Mouse (Mus musculus) midbrain, embryonic 10.5 days (tissue): ENCODE measurements around the gene Olfr1368. TPM values are rescaled to one million over a fixed set of nuclear protein-coding genes. Genes with fewer than 3 reads are reported as not detected.
"Not testable (repeated sequence)": the region's sequence is repeated elsewhere in the genome, so short reads cannot be mapped to it uniquely, and the experiment has no call there.

ENCODE experiments used
- DNase-seq: peaks from one replicate; pipeline ENCODE4 v3.0.0-alpha.2; 2017; ENCODE audit warnings: low spot score
- H3K27ac ChIP-seq: fragments of 300-500 bp; sonication (generic); replicated peaks from 2 replicates; pipeline ENCODE4 v1.5.1; 2016; ENCODE audit warnings: mild to moderate bottlenecking
- H3K27me3 ChIP-seq: fragments of 300-500 bp; sonication (generic); 2 replicates; pipeline ENCODE4 v1.6.1; 2016; ENCODE audit warnings: low read depth, mild to moderate bottlenecking; ENCODE audit not compliant: poor library complexity, severe bottlenecking
- H3K36me3 ChIP-seq: fragments of 300-500 bp; sonication (generic); 2 replicates; pipeline ENCODE4 v1.6.1; 2016; ENCODE audit warnings: mild to moderate bottlenecking, moderate library complexity
- H3K4me1 ChIP-seq: fragments of 300-500 bp; sonication (generic); 2 replicates; pipeline ENCODE4 v1.6.1; 2016
- H3K4me3 ChIP-seq: fragments of 300-500 bp; sonication (generic); 2 replicates; pipeline ENCODE4 v1.5.1; 2016; ENCODE audit warnings: mild to moderate bottlenecking, moderate library complexity
- H3K9me3 ChIP-seq: fragments of 300-500 bp; sonication (generic); replicated peaks from 2 replicates; pipeline ENCODE4 v1.6.1; 2016; ENCODE audit warnings: mild to moderate bottlenecking
- whole genome bisulfite sequencing: fragments of 180-500 bp; shearing (Covaris S2); methylation state at CpG from one replicate; pipeline ENCODE4 v1.1.7; 2016; 5-methylcytosine and 5-hydroxymethylcytosine counted together
- polyA plus RNA-seq: library from polyadenylated mRNA; unstranded; fragments of >200 nt; fragmentation: Nextera tagmentation; extraction: Ambion mirVana; gene quantifications from 2 replicates; pipeline ENCODE4 v1.2.1, GENCODE M21; 2016

The Olfr1368 gene
- polyA plus RNA-seq, 1 experiment from 2014 or later = not detected

DNA sequence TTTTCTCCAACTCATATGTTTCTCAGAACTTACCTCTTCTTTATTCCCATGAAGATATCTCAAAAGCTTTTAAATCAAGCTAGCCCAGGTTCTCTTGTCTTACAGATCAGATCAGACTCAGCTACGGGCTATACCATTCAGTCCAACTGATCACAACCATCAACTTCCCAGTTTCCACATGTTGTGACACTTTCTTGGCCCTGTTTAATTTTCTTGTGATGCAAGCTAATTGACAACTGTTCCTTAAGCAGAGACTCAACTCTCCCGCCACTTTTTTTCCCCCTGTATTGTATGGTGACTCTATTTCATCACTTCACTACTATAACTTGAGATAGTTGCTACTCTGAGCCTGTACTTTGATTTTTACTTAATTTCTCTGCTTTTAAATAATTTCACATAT, 15.9 kb upstream of the Olfr1368 start:
- no peak for DNase-seq
- peaks cover 9% of the 10 kb centered on the region; the same call in 1 of the 2 replicates for H3K27me3 ChIP-seq
- peaks cover 14% of the 10 kb centered on the region for H3K4me1 ChIP-seq
- peak overlapping the region; percentile 67 for H3K4me3 ChIP-seq
- 53% methylated on average over 2 of the region's 2 CpGs for WGBS
- no peaks in the 10 kb centered on the region for H3K36me3 ChIP-seq
- H3K27ac ChIP-seq = no peak overlapping the region
- H3K9me3 ChIP-seq = no peaks in the 10 kb centered on the region

DNA sequence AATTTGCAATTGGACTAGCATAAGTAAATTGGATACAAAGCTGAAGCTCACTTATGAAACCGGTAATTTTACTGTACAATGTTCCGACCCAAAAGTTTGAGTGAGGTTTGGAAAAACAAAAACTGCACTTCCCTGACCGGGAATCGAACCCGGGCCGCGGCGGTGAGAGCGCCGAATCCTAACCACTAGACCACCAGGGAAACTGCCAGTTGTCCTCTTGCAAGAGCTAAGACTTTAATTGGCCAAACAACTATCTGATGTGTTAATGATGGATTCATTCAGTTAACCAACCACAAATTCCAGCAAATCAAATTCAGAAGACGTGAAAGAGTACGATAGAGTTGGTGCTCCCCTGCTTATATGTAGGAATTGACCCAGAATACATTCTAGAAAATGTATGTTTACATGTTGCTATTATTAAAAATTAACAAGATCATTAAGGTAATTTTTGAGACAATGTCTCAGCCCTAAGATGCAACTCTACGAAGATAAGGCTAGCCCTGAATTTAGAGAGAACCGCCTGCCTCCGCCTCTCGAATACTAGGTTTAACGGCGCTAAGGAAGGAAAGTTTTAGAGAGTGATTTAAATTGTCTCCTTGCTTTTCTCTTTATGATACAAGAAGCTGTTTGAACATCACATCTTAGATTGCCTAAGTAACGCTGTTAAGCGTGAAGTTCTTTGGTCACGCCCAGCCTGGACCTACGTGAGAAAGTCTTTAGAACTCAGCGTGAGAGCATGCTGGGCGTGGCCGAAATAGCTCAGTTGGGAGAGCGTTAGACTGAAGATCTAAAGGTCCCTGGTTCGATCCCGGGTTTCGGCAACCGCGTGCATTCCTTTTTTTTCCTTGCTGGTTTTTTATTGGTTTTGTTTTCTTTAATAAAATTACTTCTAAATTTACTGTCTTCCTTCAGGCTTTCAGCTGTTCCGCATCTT, 15.3 kb upstream of the Olfr1368 start:
- WGBS = under 1% methylated on average over 32 of the region's 32 CpGs
- peak; percentile 92 for DNase-seq
- Histone ChIP-seq H3K27me3 (peaks cover 9% of the 10 kb centered on the region; the same call in 1 of the 2 replicates), H3K4me1 (peaks cover 11% of the 10 kb centered on the region), H3K4me3 (peak overlapping the region; percentile 67), H3K9me3 (no peaks in the 10 kb centered on the region), H3K36me3 (no peaks in the 10 kb centered on the region), H3K27ac (0 out of 2 replicates have a peak overlapping the region, but pooled peaks have one; percentile 33)

DNA sequence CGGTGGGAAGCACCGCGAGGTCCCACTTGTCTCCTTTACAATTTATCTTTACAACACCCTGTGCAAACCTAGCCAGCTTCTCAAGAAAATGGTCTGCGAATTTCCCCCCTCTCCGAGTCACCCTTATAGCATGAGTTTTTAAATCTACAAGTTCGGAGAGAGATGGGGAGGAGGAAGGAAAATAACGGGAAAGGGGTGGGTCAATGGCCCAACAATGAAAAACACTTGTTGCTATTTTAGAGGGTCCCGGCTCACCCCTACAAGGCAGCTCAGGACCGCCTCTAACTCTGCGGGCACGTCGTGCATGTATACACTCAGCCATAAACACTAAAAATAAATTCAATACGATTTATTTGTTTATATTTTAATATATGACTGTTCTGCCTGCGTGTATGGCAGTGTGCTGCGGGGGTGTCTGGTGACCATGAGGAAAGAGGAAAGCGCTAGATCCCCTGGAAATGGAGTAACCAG, 14.4 kb upstream of the Olfr1368 start:
- H3K9me3 ChIP-seq = no peaks in the 10 kb centered on the region
- H3K27ac ChIP-seq = no peak overlapping the region
- peak; percentile 50 for DNase-seq
- H3K4me3 ChIP-seq = peak overlapping the region; percentile 67
- 1% methylated on average over 16 of the region's 16 CpGs for WGBS
- H3K27me3 ChIP-seq = peaks cover 5% of the 10 kb centered on the region; the same call in 1 of the 2 replicates
- H3K36me3 ChIP-seq = no peaks in the 10 kb centered on the region
- H3K4me1 ChIP-seq = peaks cover 11% of the 10 kb centered on the region

DNA sequence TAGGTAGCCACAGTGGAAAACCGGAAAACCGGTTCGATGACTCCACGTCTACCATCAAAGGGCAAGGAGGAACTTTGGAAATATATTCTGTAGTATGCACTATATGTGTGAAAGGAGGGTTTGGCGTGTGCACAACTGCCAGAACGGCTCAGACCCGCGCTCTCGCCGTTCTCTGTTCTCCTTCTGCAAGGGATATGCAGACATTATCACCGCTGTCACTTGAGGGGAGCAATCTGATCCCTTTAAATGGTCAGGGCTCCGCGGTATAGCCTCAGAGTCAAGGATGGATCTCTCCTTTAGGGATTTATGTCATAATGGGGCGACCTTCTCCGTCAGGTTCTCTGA, 13.8 kb upstream of the Olfr1368 start:
- WGBS = 0% methylated on average over 15 of the region's 15 CpGs
- Histone ChIP-seq H3K4me3 (peak overlapping the region; percentile 67), H3K27ac (no peak overlapping the region), H3K9me3 (no peaks in the 10 kb centered on the region), H3K36me3 (no peaks in the 10 kb centered on the region), H3K4me1 (peaks cover 11% of the 10 kb centered on the region), H3K27me3 (peaks cover 3% of the 10 kb centered on the region; the same call in 1 of the 2 replicates)
- no peak for DNase-seq

DNA sequence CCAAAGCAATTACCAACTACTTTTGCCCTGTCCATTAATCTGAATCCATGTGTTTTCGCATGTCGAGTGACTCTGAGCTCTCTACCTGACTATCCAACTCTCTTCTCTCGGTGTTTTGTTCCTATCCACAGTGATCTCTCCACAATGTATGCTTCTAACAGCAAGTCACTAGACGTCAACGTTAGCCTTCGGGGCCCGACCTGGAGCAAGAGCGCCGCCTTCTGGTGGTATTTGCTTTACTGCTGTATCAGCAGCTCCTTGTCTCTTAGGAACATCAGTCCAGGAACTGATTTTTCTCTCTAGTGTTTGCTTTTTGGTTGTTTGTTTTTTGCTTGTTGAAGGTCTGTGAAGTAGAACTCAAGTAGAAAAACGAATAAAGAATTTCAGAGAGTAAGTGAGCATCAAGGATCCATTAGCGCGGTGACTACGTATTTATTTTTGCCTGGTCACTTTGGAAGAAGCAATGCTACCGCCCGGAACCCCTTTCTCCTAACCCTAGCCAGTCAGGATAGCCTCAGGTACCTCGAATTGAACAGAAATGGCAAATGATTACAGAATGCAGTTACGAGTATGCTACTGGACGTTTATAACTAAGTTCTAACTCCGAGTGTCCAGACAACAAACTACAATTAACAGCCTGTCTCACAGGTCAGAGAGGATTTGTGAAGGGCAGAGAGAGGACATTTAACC, 13.3 kb upstream of the Olfr1368 start:
- Histone ChIP-seq H3K4me3 (peak overlapping the region; percentile 67), H3K27ac (no peak overlapping the region), H3K9me3 (no peaks in the 10 kb centered on the region), H3K36me3 (no peaks in the 10 kb centered on the region), H3K4me1 (peaks cover 11% of the 10 kb centered on the region), H3K27me3 (peaks cover 3% of the 10 kb centered on the region; the same call in 1 of the 2 replicates)
- WGBS = under 1% methylated on average over 19 of the region's 19 CpGs
- DNase-seq = peak; percentile 89

DNA sequence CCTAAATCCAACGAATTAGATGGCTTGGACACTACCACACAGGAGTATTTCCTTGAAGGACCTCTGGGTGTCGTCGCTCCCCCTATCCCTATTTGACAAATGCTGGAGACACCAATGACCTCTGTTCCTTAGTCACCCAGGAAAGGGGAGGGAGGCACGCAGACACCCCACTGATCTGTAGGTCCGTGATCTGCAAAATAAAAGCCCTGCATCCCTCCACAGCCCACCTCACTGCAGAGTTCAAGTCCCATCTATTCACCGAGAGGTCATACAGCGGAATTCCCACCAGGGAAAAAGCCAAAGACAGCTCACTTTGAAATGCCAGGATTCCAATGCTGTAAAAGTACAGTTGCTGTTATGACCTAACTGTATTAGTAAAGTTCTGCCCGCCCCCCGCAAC, 12.4 kb upstream of the Olfr1368 start:
- peak overlapping the region; percentile 67 for H3K4me3 ChIP-seq
- 2% methylated on average over 9 of the region's 9 CpGs for WGBS
- H3K36me3 ChIP-seq = no peaks in the 10 kb centered on the region
- no peaks in the 10 kb centered on the region for H3K9me3 ChIP-seq
- no peak for DNase-seq
- peaks cover 11% of the 10 kb centered on the region for H3K4me1 ChIP-seq
- H3K27me3 ChIP-seq = peaks cover 3% of the 10 kb centered on the region; the same call in 1 of the 2 replicates
- H3K27ac ChIP-seq = no peak overlapping the region

DNA sequence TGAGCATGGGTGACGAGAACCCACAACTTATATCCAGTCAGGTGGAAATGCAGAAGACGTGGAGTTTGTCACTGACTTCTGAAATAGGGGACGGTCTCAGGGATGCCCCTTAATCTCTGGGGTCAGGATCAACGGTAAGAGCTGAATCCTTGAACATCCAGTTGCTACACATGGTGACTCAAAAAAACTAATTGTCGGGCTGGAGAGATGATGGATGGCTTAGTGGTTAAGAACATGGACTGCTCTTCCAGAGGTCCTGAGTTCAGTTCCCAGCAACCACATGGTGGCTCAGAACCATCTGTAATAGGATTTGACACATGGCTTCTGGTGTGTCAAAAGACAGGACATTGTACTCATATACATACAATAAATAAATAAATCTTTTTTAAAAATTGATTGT, 10.2 kb upstream of the Olfr1368 start:
- no peaks in the 10 kb centered on the region for H3K36me3 ChIP-seq
- no peak overlapping the region for H3K27ac ChIP-seq
- H3K27me3 ChIP-seq = peaks cover 3% of the 10 kb centered on the region; the same call in 1 of the 2 replicates
- WGBS = 82% methylated on average over 5 of the region's 5 CpGs
- no peak overlapping the region for H3K4me3 ChIP-seq
- peaks cover 9% of the 10 kb centered on the region for H3K4me1 ChIP-seq
- no peaks in the 10 kb centered on the region for H3K9me3 ChIP-seq
- no peak for DNase-seq

DNA sequence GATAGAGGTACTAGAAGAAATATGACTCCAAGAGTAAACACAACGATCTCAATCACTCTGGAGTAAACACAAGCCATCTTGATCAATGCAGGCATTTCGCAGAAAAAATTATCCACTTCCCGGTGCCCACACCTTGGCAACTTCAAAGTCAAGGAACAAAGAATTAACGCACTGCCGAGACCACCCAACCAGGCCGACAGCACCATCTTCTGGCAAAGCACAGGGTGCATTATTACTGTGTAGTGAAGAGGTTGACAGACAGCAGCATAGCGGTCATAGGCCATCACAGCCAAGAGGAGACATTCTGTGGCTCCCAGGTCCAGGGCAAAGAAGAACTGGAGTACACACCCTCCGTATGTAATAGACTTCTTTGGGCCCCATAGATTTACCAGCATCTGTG, 3.2 kb downstream of the Olfr1368 start:
- no peak for DNase-seq
- no peaks in the 10 kb centered on the region for H3K9me3 ChIP-seq
- H3K27me3 ChIP-seq = no peaks in the 10 kb centered on the region
- no peak overlapping the region for H3K27ac ChIP-seq
- no peak overlapping the region for H3K4me3 ChIP-seq
- 49% methylated on average over 8 of the region's 8 CpGs for WGBS
- H3K4me1 ChIP-seq = no peaks in the 10 kb centered on the region
- no peaks in the 10 kb centered on the region for H3K36me3 ChIP-seq

DNA sequence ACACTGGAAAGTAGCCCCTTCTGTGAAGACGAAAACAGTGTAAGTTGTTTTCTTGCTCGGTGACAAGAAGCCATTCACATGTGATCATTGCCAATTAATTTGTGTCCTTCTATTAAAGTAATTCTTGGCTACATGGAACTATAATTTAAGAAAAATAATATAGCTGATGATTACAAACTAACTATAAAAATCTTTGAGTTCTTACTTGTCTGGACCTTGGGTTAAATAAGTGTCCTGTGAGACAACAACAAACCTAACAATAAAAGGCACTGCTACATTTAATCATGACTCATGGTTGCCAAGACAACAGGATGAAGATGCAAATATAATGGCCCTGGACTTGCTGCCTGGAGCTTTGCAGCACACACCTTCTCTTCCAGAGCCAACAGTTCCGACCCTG, 16.3 kb downstream of the Olfr1368 start, which contains the start of gene Olfr263:
Gene Olfr263, plus strand, starts transcription at position 301 of the 400 bp plus-strand sequence.
- 85% methylated on average over 3 of the region's 3 CpGs for WGBS
- H3K4me3 ChIP-seq, H3K9me3 ChIP-seq, H3K36me3 ChIP-seq, H3K27me3 ChIP-seq, H3K4me1 ChIP-seq, H3K27ac ChIP-seq, DNase-seq: not testable (repeated sequence)

DNA sequence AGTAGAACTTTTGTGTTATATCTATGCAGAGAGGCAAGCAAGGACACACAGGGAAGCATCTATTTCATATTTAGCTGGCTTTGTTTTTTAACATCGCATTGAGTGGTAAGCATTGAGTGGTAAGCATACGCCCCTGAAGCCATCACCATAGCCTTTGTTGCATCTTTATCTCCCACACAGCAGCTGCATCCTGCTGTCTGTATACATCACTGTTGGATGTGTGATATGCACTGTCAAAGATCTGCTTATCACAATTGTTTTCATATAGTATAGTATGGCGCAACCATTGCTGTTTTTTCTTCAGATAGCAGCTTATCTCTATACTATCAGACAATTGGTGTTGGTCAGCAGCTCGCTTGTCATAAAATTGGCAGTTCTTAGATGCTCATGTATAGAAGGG, 31.5 kb downstream of the Olfr1368 start:
- Histone ChIP-seq H3K36me3 (no peaks in the 10 kb centered on the region), H3K4me3 (no peak overlapping the region), H3K9me3 (no peaks in the 10 kb centered on the region), H3K4me1 (no peaks in the 10 kb centered on the region), H3K27ac (no peak overlapping the region), H3K27me3 (no peaks in the 10 kb centered on the region)
- no peak for DNase-seq
- WGBS = 89% methylated on average over 4 of the region's 4 CpGs

DNA sequence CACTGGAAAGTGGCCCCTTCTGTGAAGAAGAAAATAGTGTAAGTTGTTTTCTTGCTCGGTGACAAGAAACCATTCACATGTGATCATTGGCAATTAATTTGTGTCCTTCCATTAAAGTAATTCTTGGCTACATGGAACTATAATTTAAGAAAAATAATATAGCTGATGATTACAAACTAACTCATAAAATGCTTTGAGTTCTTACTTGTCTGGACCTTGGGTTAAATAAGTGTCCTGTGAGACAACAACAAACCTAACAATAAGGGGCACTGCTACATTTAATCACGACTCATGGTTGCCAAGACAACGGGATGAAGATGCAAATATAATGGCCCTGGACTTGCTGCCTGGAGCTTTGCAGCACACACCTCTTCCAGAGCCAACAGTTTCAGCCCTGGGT, 34.5 kb downstream of the Olfr1368 start, which contains the start of gene Olfr1369-ps1:
Gene Olfr1369-ps1, plus strand, starts transcription at position 301 of the 400 bp plus-strand sequence.
- H3K4me1 ChIP-seq, H3K4me3 ChIP-seq, H3K27me3 ChIP-seq, H3K9me3 ChIP-seq, DNase-seq, H3K36me3 ChIP-seq, H3K27ac ChIP-seq: not testable (repeated sequence)
- 77% methylated on average over 3 of the region's 3 CpGs for WGBS

DNA sequence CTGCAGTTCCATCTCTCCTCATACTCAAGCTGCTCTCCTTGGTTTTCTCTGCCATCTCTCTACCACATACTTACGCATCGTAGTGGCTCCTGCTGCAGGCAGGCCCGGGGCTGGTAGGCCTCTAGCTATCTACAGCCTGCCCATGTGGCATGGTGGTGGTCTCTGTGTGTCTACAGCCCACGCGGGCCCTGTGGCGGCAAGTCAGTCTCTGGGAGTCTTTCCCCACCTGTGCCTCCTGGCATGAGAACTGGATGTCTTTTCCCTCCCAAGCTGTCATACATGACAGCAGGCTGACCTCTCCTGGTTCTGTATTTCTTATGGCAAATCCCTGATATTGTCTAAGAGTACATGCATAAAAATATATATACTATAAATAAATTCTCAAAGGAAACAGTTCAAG, 35.2 kb downstream of the Olfr1368 start:
- no peak overlapping the region for H3K4me3 ChIP-seq
- no peak for DNase-seq
- no peaks in the 10 kb centered on the region for H3K9me3 ChIP-seq
- no peak overlapping the region for H3K27ac ChIP-seq
- H3K36me3 ChIP-seq = no peaks in the 10 kb centered on the region
- H3K4me1 ChIP-seq = no peaks in the 10 kb centered on the region
- 94% methylated on average over 6 of the region's 6 CpGs for WGBS
- no peaks in the 10 kb centered on the region for H3K27me3 ChIP-seq
